Mouse (Mus musculus) cerebellum, adult 2 months (tissue): ENCODE results near the gene Kera. TPM values are rescaled to one million over a fixed set of nuclear protein-coding genes. Genes with fewer than 3 reads are reported as not detected.

Experiments
- DNase-seq, 2 experiments: peaks; one replicate each; pipeline ENCODE4 v3.0.0; 2021
- H3K27ac ChIP-seq: fragments of 200-500 bp; 2 replicates; pipeline ENCODE4 v1.5.1; 2012; ENCODE audit warnings: low read length, control low read depth, inconsistent platforms; ENCODE audit not compliant: insufficient read depth
- H3K27me3 ChIP-seq: fragments of 200-500 bp; 2 replicates; pipeline ENCODE4 v1.6.1; 2012; ENCODE audit warnings: inconsistent platforms, mild to moderate bottlenecking, low read length, moderate library complexity; ENCODE audit not compliant: control insufficient read depth, insufficient read depth
- H3K4me1 ChIP-seq: fragments of 200-500 bp; 2 replicates; pipeline ENCODE4 v1.6.1; 2011; ENCODE audit warnings: low read length; ENCODE audit not compliant: control insufficient read depth, insufficient read depth
- H3K4me3 ChIP-seq: fragments of 200-500 bp; replicated peaks from 2 replicates; pipeline ENCODE3; 2011; ENCODE audit warnings: mild to moderate bottlenecking, low read depth, low read length, control low read depth; ENCODE audit not compliant: insufficient read depth
- CTCF ChIP-seq: fragments of 200-500 bp; IDR thresholded peaks from 2 replicates; pipeline ENCODE4 v1.5.1; 2011; ENCODE audit warnings: low read depth, mild to moderate bottlenecking, control low read depth, low read length, moderate library complexity, borderline replicate concordance; ENCODE audit not compliant: insufficient read depth
- POLR2A ChIP-seq: fragments of 200-500 bp; IDR thresholded peaks from 2 replicates; pipeline ENCODE4 v1.6.1; 2011; ENCODE audit warnings: low read length, control low read depth, borderline replicate concordance; ENCODE audit not compliant: insufficient read depth
- WGBS: fragments of 180-500 bp; shearing (Covaris S2); methylation state at CpG from one replicate; pipeline ENCODE4 v1.1.7; 2018; 5-methylcytosine and 5-hydroxymethylcytosine counted together
- polyA plus RNA-seq: library from polyadenylated mRNA; depleted of rRNA; stranded (reverse); fragments of >200 nt; gene quantifications from 2 replicates; pipeline ENCODE4 v1.2.3, GENCODE M21; 2012; rRNA removed

The Kera gene
- not detected in 2 replicates for polyA plus RNA-seq

DNA sequence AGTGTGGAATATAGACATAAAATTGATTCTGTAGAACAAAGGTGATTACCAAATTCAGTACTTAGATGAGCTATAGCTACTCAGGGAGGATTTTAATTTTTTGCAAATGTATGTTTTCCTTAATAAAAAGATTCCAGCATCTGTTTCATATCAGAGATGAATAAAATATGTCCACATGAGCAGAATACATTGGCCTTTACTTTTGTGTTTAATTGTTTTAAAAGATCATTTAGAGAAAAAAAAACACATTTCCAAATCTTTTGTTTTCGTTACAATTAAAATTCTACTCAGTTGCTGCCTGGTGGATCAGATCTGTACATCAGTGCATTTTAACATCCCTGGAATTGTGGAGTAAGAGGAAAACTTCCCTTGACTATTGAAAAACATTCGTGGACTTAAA lies at the start of gene Kera:
Kera (plus strand) TSS at position 301 of the 400 bp plus-strand sequence.
- no peak within 1 kb of the TSS for H3K4me3 ChIP-seq
- WGBS, result 93% methylated on average over 2 of the region's 2 CpGs
- H3K27me3 ChIP-seq, result no peaks in the 10 kb centered on the region
- DNase-seq, result no peak
- H3K27ac ChIP-seq, result no peak within 1 kb of the TSS
- H3K4me1 ChIP-seq, result peaks cover 10% of the 10 kb centered on the region
- TF ChIP-seq POLR2A, result no peak
- no peak for TF ChIP-seq CTCF

- TF ChIP-seq POLR2A (no peak), CTCF (no peak)
- 42% methylated on average over 10 of the region's 10 CpGs for WGBS
- DNase-seq, result no peak
- H3K4me1 ChIP-seq, result no peaks in the 10 kb centered on the region
- H3K4me3 ChIP-seq, result no peak within 1 kb of the TSS
- H3K27me3 ChIP-seq, result no peaks in the 10 kb centered on the region
- no peak within 1 kb of the TSS for H3K27ac ChIP-seq
Measured at GRCm38 (mm10) chr10:97564957-97565856, 41.5 kb upstream of the Kera start, which contains the start of gene Lum. Lum (plus strand) TSS chr10:97565128.

GRCm38 (mm10) chr10:97567489-97568135 lies 39.1 kb upstream of the Kera start:
- peak; percentile 23 to 45 for DNase-seq
- H3K4me3 ChIP-seq, result no peak overlapping the region
- 77% methylated on average over 8 of the region's 8 CpGs for WGBS
- H3K27ac ChIP-seq, result no peak overlapping the region
- H3K27me3 ChIP-seq, result no peaks in the 10 kb centered on the region
- TF ChIP-seq POLR2A (no peak), CTCF (peak; percentile 48; the same call in 1 of the 2 replicates)
- H3K4me1 ChIP-seq, result no peaks in the 10 kb centered on the region

GRCm38 (mm10) chr10:97582543-97583231 lies 24.0 kb upstream of the Kera start:
- peaks cover 4% of the 10 kb centered on the region; the same call in 1 of the 2 replicates for H3K4me1 ChIP-seq
- TF ChIP-seq CTCF (no peak), POLR2A (no peak)
- no peak overlapping the region for H3K4me3 ChIP-seq
- 9% methylated on average over 4 of the region's 4 CpGs for WGBS
- DNase-seq, result peak; percentile 59 to 85
- no peak overlapping the region; the same call in 1 of the 2 replicates for H3K27ac ChIP-seq
- H3K27me3 ChIP-seq, result no peaks in the 10 kb centered on the region

- 78% methylated on average over 3 of the region's 3 CpGs for WGBS
- peaks cover 4% of the 10 kb centered on the region; the same call in 1 of the 2 replicates for H3K4me1 ChIP-seq
- DNase-seq, result no peak
- no peak for TF ChIP-seq POLR2A
- no peak for TF ChIP-seq CTCF
- no peak overlapping the region for H3K4me3 ChIP-seq
- no peaks in the 10 kb centered on the region for H3K27me3 ChIP-seq
- H3K27ac ChIP-seq, result no peak overlapping the region
Measured at GRCm38 (mm10) chr10:97584176-97584575, 22.5 kb upstream of the Kera start.

- no peak overlapping the region for H3K4me3 ChIP-seq
- H3K27me3 ChIP-seq, result no peaks in the 10 kb centered on the region
- WGBS, result 81% methylated on average over 5 of the region's 5 CpGs
- H3K4me1 ChIP-seq, result peaks cover 4% of the 10 kb centered on the region; the same call in 1 of the 2 replicates
- DNase-seq, result no peak
- H3K27ac ChIP-seq, result no peak overlapping the region
- TF ChIP-seq CTCF (no peak), POLR2A (no peak)
Measured at GRCm38 (mm10) chr10:97587159-97587558, 19.5 kb upstream of the Kera start.

DNA sequence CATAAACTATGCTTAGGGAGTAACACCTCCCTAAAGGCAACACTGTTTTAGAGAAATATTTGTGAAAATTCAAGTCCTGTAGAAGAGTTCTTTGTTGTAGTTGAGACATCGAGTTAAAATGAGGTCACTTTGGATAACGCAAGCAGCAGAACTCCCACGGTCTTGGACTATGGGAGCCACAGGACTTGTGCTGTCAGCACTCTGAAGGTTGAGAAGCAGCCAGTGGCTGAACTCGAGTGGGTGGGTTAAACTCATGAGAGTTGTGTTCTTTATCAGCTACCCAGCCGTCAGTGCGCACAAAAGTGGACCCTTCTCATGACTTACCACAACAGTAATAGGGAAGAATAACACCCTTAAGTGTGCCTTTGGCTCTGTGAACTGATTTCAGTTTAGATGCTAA lies 17.1 kb upstream of the Kera start:
- H3K4me1 ChIP-seq, result no peaks in the 10 kb centered on the region
- no peak overlapping the region for H3K27ac ChIP-seq
- H3K27me3 ChIP-seq, result no peaks in the 10 kb centered on the region
- DNase-seq, result no peak
- H3K4me3 ChIP-seq, result no peak overlapping the region
- TF ChIP-seq CTCF (no peak), POLR2A (no peak)
- WGBS, result 88% methylated on average over 6 of the region's 6 CpGs
